Mouse (Mus musculus) ES-Bruce4 (cell line): Measurements from ENCODE around the gene Wdr24.

ENCODE experiments used
- CTCF ChIP-seq: IDR thresholded peaks from one replicate; pipeline ENCODE4 v1.8.1; 2011; ENCODE audit warnings: low read depth, low read length
- EP300 ChIP-seq: IDR thresholded peaks from 2 replicates; pipeline ENCODE4 v1.6.1; 2011; ENCODE audit warnings: low read depth, low read length; ENCODE audit not compliant: insufficient read depth
- POLR2A ChIP-seq: IDR thresholded peaks from one replicate; pipeline ENCODE4 v1.8.1; 2011; ENCODE audit warnings: low read length; ENCODE audit not compliant: insufficient read depth

DNA sequence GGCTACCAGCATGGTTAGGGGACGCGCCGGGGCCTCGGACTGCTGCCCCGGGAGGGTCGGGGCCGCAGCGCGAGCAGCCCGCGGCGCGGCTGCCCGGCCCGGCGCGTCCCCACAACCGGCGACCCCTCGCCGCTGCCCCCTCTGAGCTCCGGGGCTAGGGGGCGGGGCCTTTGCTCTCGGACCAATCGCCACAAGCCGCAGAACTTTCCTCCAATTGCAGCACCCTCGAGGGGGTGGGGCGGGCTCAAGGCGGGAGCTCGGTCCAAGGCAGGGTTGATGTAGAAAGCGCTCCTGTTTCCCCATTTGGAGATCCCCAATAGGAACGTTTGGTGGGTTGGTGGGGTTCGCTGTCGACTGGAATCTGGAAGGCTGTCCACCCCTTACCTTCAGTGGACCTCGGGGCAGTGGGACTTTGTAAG, 26.5 kb upstream of the Wdr24 start, which contains the start of gene Metrn:
- TF ChIP-seq CTCF (no peak), EP300 (no peak), POLR2A (peak; percentile 54)
